Mouse (Mus musculus) CH12.LX (cell line): ENCODE results near the gene Schip1. TPM values are rescaled to one million over a fixed set of nuclear protein-coding genes. Genes with fewer than 3 reads are reported as not detected.

Experiments
- DNase-seq: peaks from one replicate; pipeline ENCODE4 v3.0.0-alpha.2; 2013; ENCODE audit errors: extremely low read depth
- H3K27ac ChIP-seq: 2 replicates; pipeline ENCODE4 v1.5.1; 2012; ENCODE audit warnings: low read depth, mild to moderate bottlenecking, control low read depth, moderate library complexity; ENCODE audit not compliant: insufficient read depth
- H3K27me3 ChIP-seq: replicated peaks from 2 replicates; pipeline ENCODE3; 2012; ENCODE audit warnings: inconsistent platforms
- H3K36me3 ChIP-seq, 2 experiments: replicated peaks in 1 of 2; 2 replicates each; pipeline versions ENCODE3 to v1.6.1; 2012; ENCODE audit warnings: inconsistent platforms in 1 of 2, low read length in 1 of 2, mild to moderate bottlenecking in 1 of 2, mixed read lengths in 1 of 2, moderate library complexity in 1 of 2; ENCODE audit not compliant: control insufficient read depth in 1 of 2, insufficient read depth in 1 of 2
- H3K4me1 ChIP-seq, 2 experiments: 2 replicates each; pipeline ENCODE4 v1.6.1; 2012; ENCODE audit warnings: inconsistent platforms in 1 of 2, moderate library complexity in 1 of 2; ENCODE audit not compliant: insufficient read depth in 2 of 2, control insufficient read depth in 1 of 2
- H3K4me2 ChIP-seq: 2 replicates; pipeline ENCODE4 v1.6.1; 2012; ENCODE audit warnings: low read depth, mild to moderate bottlenecking, control low read depth; ENCODE audit not compliant: poor library complexity, insufficient read depth, severe bottlenecking
- H3K4me3 ChIP-seq, 3 experiments: fragments of 150-350 bp in 1 of 3; sonication (generic) in 1 of 3; replicated peaks in 1 of 3; 2 replicates each; pipeline versions ENCODE3 to v1.5.1; 2011 to 2012; ENCODE audit warnings: low read depth in 2 of 3, low read length in 2 of 3, mild to moderate bottlenecking in 2 of 3, moderate library complexity in 2 of 3, control low read depth in 1 of 3, improper control_type of control experiment in 1 of 3, inconsistent platforms in 1 of 3, mixed read lengths in 1 of 3; ENCODE audit not compliant: poor library complexity in 1 of 3
- H3K79me2 ChIP-seq: replicated peaks from 2 replicates; pipeline ENCODE4 v1.6.1; 2012; ENCODE audit warnings: mild to moderate bottlenecking, moderate library complexity; ENCODE audit not compliant: control insufficient read depth, poor library complexity, insufficient read depth, severe bottlenecking; ENCODE audit errors: extremely low read depth
- H3K9ac ChIP-seq: 2 replicates; pipeline ENCODE4 v1.6.1; 2012; ENCODE audit warnings: low read depth, mild to moderate bottlenecking, control low read depth, moderate library complexity; ENCODE audit not compliant: insufficient read depth
- H3K9me3 ChIP-seq: replicated peaks from 2 replicates; pipeline ENCODE3; 2012; ENCODE audit warnings: low read length, inconsistent platforms, mixed read lengths
- CTCF ChIP-seq, 2 experiments: IDR thresholded peaks in 1 of 2; conservative IDR thresholded peaks in 1 of 2; 2 replicates each; pipeline ENCODE4 v1.5.1; 2011 to 2012; ENCODE audit warnings: low read depth in 2 of 2, low read length in 2 of 2, improper control_type of control experiment in 1 of 2, inconsistent platforms in 1 of 2, mild to moderate bottlenecking in 1 of 2, moderate library complexity in 1 of 2
- ELF1 ChIP-seq: IDR thresholded peaks from 2 replicates; pipeline ENCODE4 v1.6.1; 2014; ENCODE audit warnings: low read depth, mild to moderate bottlenecking, inconsistent platforms, low read length, improper control_type of control experiment
- EP300 ChIP-seq: IDR thresholded peaks from 2 replicates; pipeline ENCODE4 v1.6.1; 2011; ENCODE audit warnings: low read length, improper control_type of control experiment
- GABPA ChIP-seq: IDR thresholded peaks from 2 replicates; pipeline ENCODE4 v1.6.1; 2012; ENCODE audit warnings: low read depth, low read length, improper control_type of control experiment, inconsistent platforms; ENCODE audit not compliant: insufficient replicate concordance
- JUN ChIP-seq: IDR thresholded peaks from 2 replicates; pipeline ENCODE4 v1.6.1; 2011; ENCODE audit warnings: low read depth, mild to moderate bottlenecking, low read length, improper control_type of control experiment, moderate library complexity; ENCODE audit not compliant: insufficient read depth
- JUND ChIP-seq: conservative IDR thresholded peaks from 2 replicates; pipeline ENCODE4 v1.6.1; 2011; ENCODE audit warnings: low read depth, low read length, improper control_type of control experiment
- MAZ ChIP-seq: IDR thresholded peaks from 2 replicates; pipeline ENCODE4 v1.6.1; 2012; ENCODE audit warnings: low read depth, mild to moderate bottlenecking, inconsistent platforms, low read length, improper control_type of control experiment, moderate library complexity
- MYC ChIP-seq: IDR thresholded peaks from 2 replicates; pipeline ENCODE4 v1.6.1; 2011; ENCODE audit warnings: low read depth, mild to moderate bottlenecking, improper control_type of control experiment, low read length
- PAX5 ChIP-seq: IDR thresholded peaks from 2 replicates; pipeline ENCODE4 v1.6.1; 2012; ENCODE audit warnings: low read length, inconsistent platforms, mixed read lengths
- POLR2A ChIP-seq: IDR thresholded peaks from 2 replicates; pipeline ENCODE4 v1.6.1; 2011; ENCODE audit warnings: low read depth, mild to moderate bottlenecking, improper control_type of control experiment, low read length
- POLR2AphosphoS2 ChIP-seq: IDR thresholded peaks from 2 replicates; pipeline ENCODE4 v1.6.1; 2011; ENCODE audit warnings: low read depth, low read length, improper control_type of control experiment
- RCOR1 ChIP-seq: conservative IDR thresholded peaks from 2 replicates; pipeline ENCODE4 v1.6.1; 2012; ENCODE audit warnings: low read depth, mild to moderate bottlenecking, inconsistent platforms, low read length, improper control_type of control experiment
- SIN3A ChIP-seq: IDR thresholded peaks from 2 replicates; pipeline ENCODE4 v1.6.1; 2012; ENCODE audit warnings: low read length, improper control_type of control experiment, inconsistent platforms
- TBP ChIP-seq: conservative IDR thresholded peaks from 2 replicates; pipeline ENCODE4 v1.6.1; 2011; ENCODE audit warnings: low read depth, low read length, improper control_type of control experiment
- TCF12 ChIP-seq: IDR thresholded peaks from 2 replicates; pipeline ENCODE4 v1.6.1; 2014; ENCODE audit warnings: low read depth, mild to moderate bottlenecking, inconsistent platforms, low read length, improper control_type of control experiment
- UBTF ChIP-seq: IDR thresholded peaks from 2 replicates; pipeline ENCODE4 v1.6.1; 2012; ENCODE audit warnings: low read depth, mild to moderate bottlenecking, inconsistent platforms, low read length, improper control_type of control experiment, moderate library complexity
- ZC3H11A ChIP-seq: IDR thresholded peaks from 2 replicates; pipeline ENCODE4 v1.6.1; 2012; ENCODE audit warnings: low read depth, mild to moderate bottlenecking, inconsistent platforms, low read length, improper control_type of control experiment
- ZKSCAN1 ChIP-seq: IDR thresholded peaks from 2 replicates; pipeline ENCODE4 v1.6.1; 2012; ENCODE audit warnings: low read depth, inconsistent platforms, low read length, improper control_type of control experiment, borderline replicate concordance
- ZNF384 ChIP-seq: IDR thresholded peaks from 2 replicates; pipeline ENCODE4 v1.6.1; 2012; ENCODE audit warnings: low read depth, low read length, improper control_type of control experiment, inconsistent platforms
- dilution Hi-C: fragments of 300-500 bp; cut with MboI; formaldehyde crosslinking; loops from 2 replicates; pipeline ENCODE4 v1.14.3; 2020; ENCODE audit warnings: low sequenced_read_pairs; ENCODE audit not compliant: extremely low pct_unique_long_range_greater_than_20kb, extremely low pct_ligation_motif_present
- in situ Hi-C: fragments of 300-500 bp; cut with MboI; formaldehyde crosslinking; loops from 3 replicates; pipeline ENCODE4 v1.14.3; 2019; ENCODE audit warnings: low sequenced_read_pairs, low pct_ligation_motif_present, low pct_unique_long_range_greater_than_20kb, mixed read lengths
- polyA plus RNA-seq: library from polyadenylated mRNA; unstranded; fragments of >175 nt; gene quantifications from 2 replicates; pipeline ENCODE4 v1.2.1, GENCODE M21; 2012; ENCODE audit warnings: low read depth; ENCODE audit not compliant: insufficient read length
- total RNA-seq, 2 experiments: library from RNA; depleted of rRNA; stranded (reverse); fragments of 300-350 nt in 1 of 2; fragments of >200 nt in 1 of 2; gene quantifications; 2 replicates each; pipeline ENCODE4 v1.2.3; 2012 to 2014

Schip1 gene
- total and polyA plus RNA-seq, 3 experiments: 0.25 to 0.36 TPM; not detected in 1

DNA sequence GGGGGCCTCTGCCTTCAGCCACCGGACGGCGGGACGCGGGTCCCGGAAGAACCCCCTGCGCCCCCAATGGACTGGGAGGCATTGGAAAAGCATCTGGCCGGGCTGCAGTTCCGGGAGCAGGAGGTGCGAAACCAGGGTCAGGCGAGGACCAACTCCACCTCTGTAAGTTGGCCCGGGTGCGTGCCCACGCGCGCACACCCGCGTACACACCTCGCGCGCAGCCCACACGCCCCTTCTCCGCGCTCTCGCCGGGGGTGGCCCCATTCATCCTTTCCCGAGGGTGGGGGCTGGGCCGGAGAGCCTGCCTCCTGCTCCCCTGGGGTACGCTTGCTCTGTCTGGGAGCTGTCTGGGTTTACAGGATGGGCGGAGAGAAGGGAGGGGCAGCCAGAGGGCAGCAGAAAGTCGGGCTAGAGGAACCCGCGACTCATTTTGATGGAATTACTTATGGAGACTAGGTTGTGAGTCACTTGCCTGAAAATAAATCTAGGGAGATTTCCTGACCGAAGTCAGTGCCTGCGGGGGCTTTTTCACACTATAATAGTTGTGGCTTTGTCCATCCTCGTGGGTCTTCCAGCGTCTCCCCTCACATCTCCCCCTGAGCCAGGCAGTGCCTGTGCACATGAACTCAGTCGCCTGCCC, 430.6 kb downstream of the Schip1 start:
- no peak for TF ChIP-seq TBP
- no peak for TF ChIP-seq ELF1
- no peak for TF ChIP-seq ZNF384
- no peak for TF ChIP-seq JUND
- no peak for TF ChIP-seq EP300
- no peak for TF ChIP-seq TCF12
- no peak for TF ChIP-seq POLR2A
- no peak for TF ChIP-seq JUN
- no peak for TF ChIP-seq MYC
- no peak for TF ChIP-seq POLR2AphosphoS2
- no peak for TF ChIP-seq CTCF (conservative IDR thresholded peaks at IDR 0.05 in 1 of 2, IDR thresholded peaks at IDR 0.05 in 1 of 2; ENCODE audit: low read depth in 2 of 2, low read length in 2 of 2)
- TF ChIP-seq SIN3A: no peak
- no peak for TF ChIP-seq GABPA
- no peak for TF ChIP-seq UBTF
- no peak for TF ChIP-seq ZKSCAN1
- TF ChIP-seq RCOR1: no peak
- no peak for TF ChIP-seq ZC3H11A
- no peak for TF ChIP-seq MAZ
- TF ChIP-seq, all 38 proteins: peak for 0
- Histone ChIP-seq H3K9ac (no peak overlapping the region), H3K36me3 (no peaks in the 10 kb centered on the region), H3K4me3 (no peak overlapping the region), H3K9me3 (peaks cover 12% of the 10 kb centered on the region), H3K79me2 (no peaks in the 10 kb centered on the region), H3K4me1 (peaks cover 0 to 12% of the 10 kb centered on the region in 2 experiments; a peak in 2 of 4 replicates), H3K4me2 (no peak overlapping the region), H3K27me3 (no peaks in the 10 kb centered on the region), H3K27ac (no peak overlapping the region)
- in situ Hi-C loops: no loop called here
- no peak for DNase-seq
- dilution Hi-C loops: no loop called here

DNA sequence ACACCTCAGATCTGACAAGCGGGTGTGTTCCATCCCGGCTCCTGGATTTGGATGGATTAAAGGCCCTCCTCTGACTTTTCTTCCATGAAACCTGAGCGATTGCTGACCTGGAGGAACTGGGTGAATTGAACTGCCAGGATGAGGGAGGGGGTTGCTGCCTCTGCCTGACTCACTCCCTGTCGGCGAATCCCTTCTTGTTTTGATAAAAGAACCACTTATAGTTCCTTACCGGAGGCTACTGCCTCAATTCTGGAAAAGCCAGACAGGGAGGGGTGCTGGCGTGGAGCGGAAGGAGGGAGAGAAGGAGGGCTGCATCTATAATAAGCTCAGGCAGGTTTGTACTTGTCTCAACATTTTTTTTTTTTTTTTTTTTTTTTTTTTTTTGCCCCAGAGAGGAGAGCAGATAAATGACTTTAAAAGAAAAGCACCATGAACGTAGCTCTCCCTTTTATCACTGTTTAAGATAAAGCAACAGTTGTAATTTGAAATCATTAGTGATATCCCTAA, 431.2 kb downstream of the Schip1 start:
- Histone ChIP-seq H3K9me3 (peaks cover 12% of the 10 kb centered on the region), H3K4me2 (no peak overlapping the region), H3K4me1 (peaks cover 0 to 12% of the 10 kb centered on the region in 2 experiments; a peak in 2 of 4 replicates), H3K4me3 (no peak overlapping the region), H3K36me3 (no peaks in the 10 kb centered on the region), H3K27ac (no peak overlapping the region), H3K79me2 (no peaks in the 10 kb centered on the region), H3K27me3 (no peaks in the 10 kb centered on the region), H3K9ac (no peak overlapping the region)
- in situ Hi-C loops (no loop called here), dilution Hi-C loops (no loop called here)
- TF ChIP-seq MYC (no peak), PAX5 (no peak), ZNF384 (peak; percentile 54)
- no peak for DNase-seq
